Mouse (Mus musculus) kidney, postnatal 25 days (tissue): ENCODE measurements at regions not wholly inside any gene's neighbourhood (a gene's known extent, or its start where the extent isn't known, plus 50 kb on each side); places are given as distances from the start of the nearest gene placed in this dataset.

Source experiments
- DNase-seq, 2 experiments: peaks; one replicate each; pipeline ENCODE4 v3.0.0; 2021; ENCODE audit warnings: mixed read lengths in 2 of 2

- no peak for DNase-seq
Observed at GRCm38 (mm10) chr6:104055996-104056395, 436.6 kb upstream of the Cntn6 start.

- DNase-seq = no peak
Observed at GRCm38 (mm10) chr6:104061692-104062263, 430.8 kb upstream of the Cntn6 start.

DNA sequence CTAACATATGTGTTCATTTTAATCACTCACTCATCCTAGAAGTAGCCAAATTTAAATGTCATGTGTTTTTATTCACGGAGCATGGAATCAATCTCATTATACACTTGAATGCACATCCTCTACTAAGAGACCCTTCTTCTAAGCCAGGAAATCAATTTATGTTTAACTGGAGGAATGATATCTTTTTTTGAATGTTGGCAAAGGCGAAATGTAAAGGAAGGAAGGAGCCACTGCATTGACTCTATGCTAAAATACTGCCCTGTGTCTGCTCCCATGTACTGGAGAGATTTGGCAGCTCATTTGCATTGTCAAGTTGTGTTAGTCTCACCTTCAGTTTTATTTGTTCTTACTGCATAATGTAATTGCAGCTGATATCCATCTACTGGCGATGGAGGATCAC lies 412.0 kb upstream of the Cntn6 start:
- no peak for DNase-seq

GRCm38 (mm10) chr6:104082242-104082641 lies 410.3 kb upstream of the Cntn6 start:
- DNase-seq = no peak

DNA sequence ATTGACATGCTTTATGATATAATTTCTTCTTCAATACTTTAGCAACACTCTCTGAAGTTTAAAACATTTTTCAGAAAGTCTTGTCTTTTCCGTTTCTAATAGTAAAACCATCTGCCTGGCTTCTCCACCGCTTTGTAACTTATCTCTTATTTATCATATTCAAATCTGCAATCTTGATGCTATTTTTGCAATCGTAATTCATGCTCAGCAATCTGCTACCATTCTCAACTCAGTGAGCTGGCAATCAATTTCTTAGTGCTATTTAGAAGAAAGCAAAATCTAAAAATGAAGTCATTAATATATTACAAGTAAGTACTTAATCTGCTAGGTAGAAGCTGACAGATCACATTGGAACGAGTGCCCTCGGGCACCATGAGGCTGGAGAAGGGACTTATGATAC lies 384.2 kb upstream of the Cntn6 start:
- no peak for DNase-seq
